Mouse (Mus musculus): ENCODE data around the gene Dhps. TPM values are rescaled to one million over a fixed set of nuclear protein-coding genes. Genes with fewer than 3 reads are reported as not detected.

Dhps gene
- polyA plus RNA-seq (2017; shearing (Covaris generic)), result 89.9 TPM

GRCm38 (mm10) chr8:85071514-85072281, at the start of gene Dhps:
Dhps (plus strand) TSS chr8:85071757.

DNA sequence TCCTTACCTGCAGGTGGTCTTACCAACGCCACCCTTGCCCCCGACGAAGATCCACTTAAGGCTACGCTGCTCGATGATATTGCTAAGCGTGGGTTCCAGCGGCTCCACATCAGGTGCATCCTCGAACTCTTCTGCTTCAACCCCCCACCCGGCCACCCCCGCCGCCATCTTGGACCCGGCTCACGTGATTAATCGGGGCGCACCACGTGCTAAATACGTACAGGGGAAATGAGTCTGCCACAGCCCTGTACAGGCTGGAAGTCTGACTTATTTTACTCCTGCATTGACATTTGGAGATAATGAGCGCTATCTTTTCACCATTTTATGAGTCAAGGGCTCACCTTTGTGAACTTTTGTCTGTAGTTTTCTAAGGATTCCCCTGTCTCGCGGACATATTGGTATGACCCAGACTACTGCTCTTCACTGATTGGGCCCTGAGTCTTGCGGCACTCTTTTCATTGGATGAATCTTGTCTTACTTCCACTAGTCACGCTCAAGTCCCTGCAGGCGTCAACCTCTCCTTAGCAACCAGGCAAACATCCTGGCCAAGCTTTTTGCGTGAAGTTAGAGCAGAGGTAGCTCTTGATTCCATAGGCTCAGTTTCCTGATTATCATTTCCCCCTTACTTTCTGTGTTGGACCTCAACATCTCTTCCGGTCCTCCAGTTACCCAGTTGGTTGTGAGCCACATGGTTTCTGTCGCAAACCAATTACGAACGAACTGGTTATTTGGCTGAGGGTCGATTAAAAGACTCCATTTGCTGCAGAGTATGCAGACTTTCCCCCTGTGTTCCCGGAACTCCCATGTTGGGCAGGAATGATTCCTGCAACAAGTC, 46.2 kb upstream of the Dhps start, which contains the start of gene Asna1:
Gene Asna1, minus strand, starts transcription at position 184 of the 835 bp plus-strand sequence.

DNA sequence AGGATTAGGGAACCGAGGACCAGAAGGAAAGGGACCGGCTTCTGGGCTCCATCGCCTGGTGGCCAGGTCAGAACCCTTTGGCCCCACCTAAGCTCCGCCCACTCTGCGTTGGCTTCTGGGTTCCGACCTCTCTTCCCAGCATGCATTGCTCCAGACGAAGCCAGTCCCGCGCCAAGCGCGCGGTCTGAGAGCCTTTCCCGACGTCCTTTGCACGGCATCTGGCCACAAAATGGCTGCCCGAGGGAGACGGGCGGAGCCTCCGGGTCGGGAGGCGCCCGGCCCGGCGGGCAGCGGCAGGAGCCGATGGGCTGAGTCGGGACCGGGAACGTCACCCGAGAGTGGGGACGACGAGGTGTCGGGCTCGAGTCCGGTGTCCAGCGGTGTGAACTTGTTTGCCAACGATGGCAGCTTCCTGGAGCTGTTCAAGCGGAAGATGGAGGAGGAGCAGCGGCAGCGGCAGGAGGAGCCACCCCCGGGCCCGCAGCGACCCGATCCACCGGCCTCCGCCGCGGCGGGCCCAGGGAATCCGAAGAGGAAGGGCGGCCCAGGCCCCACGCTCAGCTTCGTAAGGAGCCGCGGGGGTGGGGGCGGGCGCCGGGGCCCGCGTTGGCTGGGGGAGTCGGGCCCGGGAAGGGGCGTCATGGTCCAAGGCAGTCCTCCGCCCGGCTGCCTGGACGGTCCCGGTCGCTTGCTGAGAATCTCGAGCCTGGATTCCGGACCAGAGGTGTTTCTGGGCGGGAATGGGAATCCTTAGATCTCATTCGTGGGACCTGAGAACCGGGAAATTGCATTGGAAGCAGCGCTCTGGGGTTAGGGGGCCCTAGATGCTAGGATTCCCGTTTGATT, 44.7 kb upstream of the Dhps start, which contains the start of gene Trir:
Gene Trir, plus strand, starts transcription at position 154 of the 846 bp plus-strand sequence.

DNA sequence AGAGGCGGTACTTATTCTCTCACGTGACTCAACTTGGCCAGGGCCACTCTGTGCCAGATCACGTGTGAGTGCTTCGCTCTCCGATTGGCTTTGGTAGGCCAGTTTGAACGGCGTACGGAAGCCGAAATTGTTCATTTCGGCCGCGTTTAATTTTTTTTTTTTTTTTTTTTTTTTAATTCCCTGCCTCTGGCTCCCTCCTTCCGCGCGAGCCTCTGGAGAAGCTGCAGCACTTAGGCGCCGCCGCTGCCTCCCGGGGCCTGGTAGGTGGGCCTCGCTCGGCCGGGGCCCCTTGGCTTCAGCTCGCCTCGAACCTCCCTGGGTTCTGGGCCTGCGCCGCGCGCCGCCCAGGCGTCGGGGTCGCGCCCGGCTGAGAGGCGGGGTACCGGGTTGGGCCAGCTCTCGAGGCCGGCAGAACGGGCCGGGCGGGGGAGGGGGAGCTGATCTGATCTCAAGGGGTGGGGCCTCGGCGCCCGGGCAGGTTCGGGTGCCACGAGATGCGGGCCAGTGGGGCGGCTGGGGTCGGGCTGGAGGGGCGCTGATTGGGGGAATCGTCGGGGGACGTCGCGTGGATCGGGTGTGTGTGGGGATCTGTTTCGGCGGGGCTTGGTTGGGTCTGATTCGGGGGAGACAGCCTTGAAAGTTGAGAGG, 34.7 kb upstream of the Dhps start, which contains the start of gene Tnpo2:
Gene Tnpo2, plus strand, starts transcription at position 198 of the 648 bp plus-strand sequence.

DNA sequence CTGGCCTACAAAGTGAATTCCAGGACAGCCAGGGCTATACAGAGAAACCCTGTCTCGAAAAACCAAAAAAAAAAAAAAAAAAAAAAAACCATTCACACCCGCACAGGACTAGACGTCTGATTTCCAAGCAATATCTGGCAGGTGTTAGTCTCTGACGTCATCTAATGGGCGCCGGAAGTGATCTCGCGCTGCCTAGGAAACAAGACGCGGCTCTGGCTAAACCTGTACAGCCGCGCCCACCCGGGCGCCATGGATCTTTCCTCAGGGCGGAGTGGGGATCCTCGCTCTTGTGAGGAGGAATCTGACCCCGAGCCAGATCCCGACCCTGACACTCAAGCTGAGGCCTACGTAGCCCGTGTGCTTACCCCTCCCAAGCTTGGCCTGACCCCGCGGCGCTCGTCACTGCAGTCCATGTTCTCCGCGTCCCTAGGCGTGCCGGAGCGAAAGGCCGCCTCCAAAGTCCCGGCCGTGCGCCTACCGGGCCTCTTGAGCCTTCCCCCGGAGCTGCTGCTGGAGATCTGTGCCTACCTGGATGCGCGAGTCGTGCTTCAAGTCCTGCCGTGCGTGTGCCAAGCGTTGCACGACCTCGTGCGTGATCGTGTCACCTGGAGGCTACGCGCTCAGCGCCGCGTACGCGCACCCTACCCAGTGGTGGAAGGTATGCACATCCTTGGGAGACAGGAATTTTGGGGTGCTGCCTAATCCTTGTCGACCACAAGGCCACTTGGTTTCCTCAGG, 11.5 kb upstream of the Dhps start, which contains the start of gene Fbxw9:
Gene Fbxw9, plus strand, starts transcription at position 177 of the 738 bp plus-strand sequence.

DNA sequence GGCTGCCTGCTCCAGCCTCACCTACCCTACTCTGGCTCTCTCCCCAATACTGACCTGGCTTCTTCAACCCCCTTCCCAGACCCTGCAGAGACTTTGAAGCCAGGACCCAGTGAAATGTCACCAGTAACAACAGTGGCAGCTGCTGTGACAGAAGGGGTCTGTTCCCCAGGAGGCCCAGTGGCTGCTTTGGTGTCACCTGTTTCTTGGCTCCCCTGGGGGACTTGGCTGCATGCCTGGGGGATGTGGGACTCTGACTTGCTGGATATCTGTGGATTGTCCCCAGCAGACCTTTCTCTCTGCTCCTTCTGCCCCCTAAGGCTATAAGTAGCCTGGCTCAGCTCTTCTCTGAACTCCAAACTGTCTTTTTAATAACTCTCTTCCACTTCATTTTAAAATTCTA, 3.6 kb upstream of the Dhps start, which contains the start of gene Gm5741:
Gene Gm5741, minus strand, starts transcription at position 1 of the 400 bp plus-strand sequence.

DNA sequence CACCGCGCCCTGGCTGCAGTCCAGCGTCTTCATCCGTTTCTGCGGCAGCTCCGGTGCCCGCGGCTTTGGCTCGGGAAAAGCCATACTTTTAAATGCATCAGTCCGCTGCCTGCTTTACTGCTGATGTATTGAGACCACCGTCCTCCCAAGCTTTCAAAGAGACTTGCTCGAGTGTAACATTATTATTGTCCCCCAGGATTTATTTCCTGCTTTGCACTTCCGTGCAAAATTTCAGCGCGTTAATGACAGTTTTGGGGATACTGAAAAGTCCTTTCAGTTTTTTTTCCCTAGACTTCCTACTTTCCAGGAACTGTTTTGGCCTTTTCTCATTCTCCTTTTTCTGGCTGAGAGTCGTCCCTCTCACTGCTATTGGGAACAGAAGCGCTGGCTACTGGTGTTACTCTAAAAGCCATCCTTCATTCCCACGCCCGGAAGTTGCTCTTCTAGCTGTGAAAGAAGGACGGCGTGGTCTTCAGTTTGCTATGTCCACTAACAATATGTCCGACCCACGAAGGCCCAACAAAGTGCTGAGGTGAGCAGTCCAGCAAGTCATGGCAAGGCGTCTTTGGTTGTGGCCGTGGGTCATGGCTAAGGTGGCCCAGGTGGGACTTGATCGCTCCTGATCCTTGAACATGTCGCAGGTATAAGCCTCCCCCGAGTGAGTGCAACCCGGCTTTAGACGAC, 9.1 kb downstream of the Dhps start, which contains the start of gene Wdr83os:
Gene Wdr83os, plus strand, starts transcription at position 209 of the 684 bp plus-strand sequence.

GRCm38 (mm10) chr8:85081216-85081555, 9.6 kb downstream of the Dhps start, which contains the start of gene Wdr83:
Wdr83 (minus strand) TSS chr8:85081306.

GRCm38 (mm10) chr8:85083108-85083813, 11.7 kb downstream of the Dhps start, which contains the start of gene Man2b1:
Man2b1 (plus strand) TSS chr8:85083270.

GRCm38 (mm10) chr8:85122995-85123394, 51.4 kb downstream of the Dhps start, which contains the start of gene Zfp791:
Zfp791 (minus strand) TSS chr8:85123095.

Other genes with a start within 250 kb of the Dhps start
- 2.1 TPM for gene Dand5, start 248.9 kb upstream of the Dhps start, polyA plus RNA-seq (2017; shearing (Covaris generic))
- 23.3 TPM for gene Gadd45gip1, start 240.2 kb upstream of the Dhps start, polyA plus RNA-seq (2017; shearing (Covaris generic))
- 132 TPM for gene Rad23a, start 231.1 kb upstream of the Dhps start, polyA plus RNA-seq (2017; shearing (Covaris generic))
- gene Calr, start 224.8 kb upstream of the Dhps start, polyA plus RNA-seq (2017; shearing (Covaris generic)), result 572 TPM
- 70.0 TPM for gene Farsa, start 214.8 kb upstream of the Dhps start, polyA plus RNA-seq (2017; shearing (Covaris generic))
- 4.4 TPM for gene Syce2, start 199.6 kb upstream of the Dhps start, polyA plus RNA-seq (2017; shearing (Covaris generic))
- 18.6 TPM for gene Gcdh, start 177.8 kb upstream of the Dhps start, polyA plus RNA-seq (2017; shearing (Covaris generic))
- not detected for gene Klf1, start 169.8 kb upstream of the Dhps start, polyA plus RNA-seq (2017; shearing (Covaris generic))
- 7.4 TPM for gene Dnase2a, start 163.2 kb upstream of the Dhps start, polyA plus RNA-seq (2017; shearing (Covaris generic))
- 0.50 TPM for gene Mast1, start 134.4 kb upstream of the Dhps start, polyA plus RNA-seq (2017; shearing (Covaris generic))
- not detected for gene Rtbdn, start 124.8 kb upstream of the Dhps start, polyA plus RNA-seq (2017; shearing (Covaris generic))
- not detected for gene Gm49661, start 102.3 kb upstream of the Dhps start, polyA plus RNA-seq (2017; shearing (Covaris generic))
- gene Prdx2, start 102.2 kb upstream of the Dhps start, polyA plus RNA-seq (2017; shearing (Covaris generic)), result 100 TPM
- 47.0 TPM for gene Rnaseh2a, start 102.0 kb upstream of the Dhps start, polyA plus RNA-seq (2017; shearing (Covaris generic))
- 5,448 TPM for gene Junb, start 93.0 kb upstream of the Dhps start, polyA plus RNA-seq (2017; shearing (Covaris generic))
- gene Hook2, start 81.2 kb upstream of the Dhps start, polyA plus RNA-seq (2017; shearing (Covaris generic)), result 17.0 TPM
- not detected for gene Best2, start 57.2 kb upstream of the Dhps start, polyA plus RNA-seq (2017; shearing (Covaris generic))
- 27.0 TPM for gene Asna1, start 46.5 kb upstream of the Dhps start, polyA plus RNA-seq (2017; shearing (Covaris generic))
- gene Trir, start 44.9 kb upstream of the Dhps start, polyA plus RNA-seq (2017; shearing (Covaris generic)), result 176 TPM
- 27.4 TPM for gene Tnpo2, start 34.8 kb upstream of the Dhps start, polyA plus RNA-seq (2017; shearing (Covaris generic))
- gene Fbxw9, start 11.7 kb upstream of the Dhps start, polyA plus RNA-seq (2017; shearing (Covaris generic)), result 4.4 TPM
- not detected for gene Gm5741, start 3.8 kb upstream of the Dhps start, polyA plus RNA-seq (2017; shearing (Covaris generic))
- 122 TPM for gene Wdr83os, start 9.0 kb downstream of the Dhps start, polyA plus RNA-seq (2017; shearing (Covaris generic))
- 14.5 TPM for gene Wdr83, start 9.5 kb downstream of the Dhps start, polyA plus RNA-seq (2017; shearing (Covaris generic))
- gene Man2b1, start 11.5 kb downstream of the Dhps start, polyA plus RNA-seq (2017; shearing (Covaris generic)), result 100 TPM
- not detected for gene Zfp791, start 51.3 kb downstream of the Dhps start, polyA plus RNA-seq (2017; shearing (Covaris generic))
- gene Cks1brt, start 80.2 kb downstream of the Dhps start, polyA plus RNA-seq (2017; shearing (Covaris generic)), result 0.27 TPM
- gene Olfr371, start 154.2 kb downstream of the Dhps start, polyA plus RNA-seq (2017; shearing (Covaris generic)), result not detected
- 31.6 TPM for gene Orc6, start 227.9 kb downstream of the Dhps start, polyA plus RNA-seq (2017; shearing (Covaris generic))
- gene Vps35, start 228.0 kb downstream of the Dhps start, polyA plus RNA-seq (2017; shearing (Covaris generic)), result 67.0 TPM

Data from effector memory CD4-positive, alpha-beta T cell, adult 7 months (primary cell).